Mouse (Mus musculus) lung, postnatal 4 days (tissue): ENCODE measurements around the gene March9.

Experiments used
- DNase-seq, 2 experiments: peaks; one replicate each; pipeline ENCODE4 v3.0.0; 2021

Gene March9

DNA sequence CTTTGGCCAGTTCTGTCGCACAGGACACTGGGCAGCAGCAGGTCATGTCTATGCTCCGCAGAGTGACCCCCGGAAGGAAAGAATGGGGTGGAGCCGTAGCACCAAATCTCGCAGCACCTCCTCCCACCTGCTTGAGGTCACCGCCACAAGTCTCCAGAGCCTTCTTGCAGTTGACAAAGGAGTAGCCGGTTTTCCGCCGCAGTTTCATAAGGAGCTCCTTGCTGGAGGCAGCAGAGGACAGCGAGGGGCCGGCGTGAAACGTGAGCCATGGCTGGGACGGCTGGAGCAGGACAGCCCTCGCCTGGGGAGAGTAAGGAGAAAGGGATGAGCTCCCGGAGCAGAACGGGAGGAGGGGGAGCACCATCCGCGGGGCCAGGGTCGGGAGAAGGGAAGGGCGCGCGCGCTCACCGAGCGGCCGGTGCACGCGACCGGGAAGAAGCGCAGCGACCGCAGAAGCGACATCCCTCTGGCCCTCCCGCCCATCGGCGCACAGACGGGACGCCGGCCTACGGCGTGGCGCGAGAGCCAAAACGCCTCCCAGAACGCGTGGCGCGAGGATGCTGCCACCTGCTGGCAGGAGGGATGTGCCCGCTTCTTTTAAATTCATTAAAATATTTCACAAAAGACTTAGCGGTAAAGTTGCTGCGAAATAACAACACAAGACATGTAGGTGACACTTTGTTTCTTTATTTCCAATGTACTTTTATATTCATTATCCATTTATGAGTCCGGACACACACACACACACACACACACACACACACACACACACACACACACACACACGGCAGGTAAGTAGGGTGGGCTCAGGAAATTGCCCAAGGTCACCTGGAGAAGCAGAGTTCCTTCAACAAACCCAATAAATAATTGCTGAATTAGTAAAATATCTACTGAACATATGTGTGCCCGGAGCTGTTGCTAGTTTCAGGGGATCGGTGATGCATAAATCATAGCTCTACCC, 29.4 kb downstream of the March9 start, which contains the start of gene Tsfm:
Gene Tsfm, minus strand, starts transcription at position 505 of the 961 bp plus-strand sequence.
- DNase-seq, result peak; percentile 92 to 95

DNA sequence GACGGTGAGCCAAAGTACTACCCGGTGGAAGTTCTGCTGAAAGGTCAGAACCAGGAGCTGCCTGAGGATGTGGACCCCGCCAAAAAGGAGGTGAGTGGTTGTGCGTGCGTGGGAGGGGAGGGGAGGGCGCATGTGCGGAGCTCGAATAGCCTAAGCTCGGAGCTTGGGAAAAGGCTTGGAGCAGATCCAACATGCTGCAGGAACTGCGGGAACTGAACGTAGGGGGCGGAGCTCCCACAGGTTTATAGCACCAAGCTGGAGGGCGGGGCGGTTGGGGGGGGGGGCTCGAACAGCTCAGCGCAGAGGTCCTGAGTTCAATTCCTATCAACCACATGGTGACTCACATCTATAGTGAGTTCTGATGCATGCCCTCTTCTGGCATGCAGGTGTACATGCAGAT, 41.6 kb downstream of the March9 start:
- no peak for DNase-seq

DNA sequence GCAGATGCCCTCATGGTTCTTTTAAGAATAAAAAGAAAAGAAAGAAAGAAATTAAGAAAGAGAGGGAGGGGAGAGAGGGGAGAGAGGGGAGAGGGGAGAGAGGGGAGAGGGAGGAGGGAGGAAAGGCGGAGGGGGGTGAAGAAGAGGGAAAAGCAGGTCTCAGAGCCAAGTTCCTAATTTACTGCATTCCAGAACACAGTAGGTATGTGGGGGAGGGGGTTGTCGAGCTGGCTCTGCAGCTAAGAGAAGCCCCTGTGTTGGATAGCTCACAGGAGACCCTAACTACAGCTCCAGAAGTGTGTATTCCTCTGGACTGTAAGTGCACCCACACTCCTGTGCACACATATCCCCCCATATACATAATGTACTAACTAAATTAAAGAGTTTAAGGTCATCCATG, 42.9 kb downstream of the March9 start:
- DNase-seq, result no peak

DNA sequence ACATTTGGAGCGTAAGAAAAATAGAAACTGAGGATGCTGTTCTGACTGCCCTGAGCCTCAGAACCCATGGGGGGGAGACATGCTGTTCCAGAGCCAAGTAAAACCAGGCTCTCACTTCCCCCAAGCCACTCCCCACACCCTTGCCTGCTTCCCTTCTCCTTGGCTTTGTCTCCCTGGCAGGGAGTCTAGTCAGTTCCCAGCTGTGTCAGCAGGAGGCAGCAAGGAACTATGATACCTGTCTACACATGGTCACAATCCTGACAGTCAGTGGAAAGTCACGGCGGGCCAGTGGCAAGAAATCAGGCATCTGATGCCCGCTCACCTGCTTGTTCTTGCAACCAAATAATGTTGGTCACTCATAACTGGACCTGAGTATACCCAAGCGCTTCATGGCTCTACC, 43.5 kb downstream of the March9 start:
- DNase-seq, result peak; percentile 34 to 43
